Mouse (Mus musculus) C2C12 (cell line): ENCODE measurements around the gene Slmap.

ENCODE experiments used
- CTCF ChIP-seq: IDR thresholded peaks from one replicate; pipeline ENCODE4 v1.5.1; 2011; ENCODE audit not compliant: control insufficient read depth, insufficient read depth, insufficient read length
- MAX ChIP-seq: IDR thresholded peaks from one replicate; pipeline ENCODE4 v1.6.1; 2011; ENCODE audit warnings: mild to moderate bottlenecking, control low read depth

- TF ChIP-seq CTCF (no peak), MAX (no peak)
Observed at GRCm38 (mm10) chr14:26547516-26548488, 13.1 kb upstream of the Slmap start.
